ENCODE assay signal across 32 mouse cellular contexts in the genomic region with DNA sequence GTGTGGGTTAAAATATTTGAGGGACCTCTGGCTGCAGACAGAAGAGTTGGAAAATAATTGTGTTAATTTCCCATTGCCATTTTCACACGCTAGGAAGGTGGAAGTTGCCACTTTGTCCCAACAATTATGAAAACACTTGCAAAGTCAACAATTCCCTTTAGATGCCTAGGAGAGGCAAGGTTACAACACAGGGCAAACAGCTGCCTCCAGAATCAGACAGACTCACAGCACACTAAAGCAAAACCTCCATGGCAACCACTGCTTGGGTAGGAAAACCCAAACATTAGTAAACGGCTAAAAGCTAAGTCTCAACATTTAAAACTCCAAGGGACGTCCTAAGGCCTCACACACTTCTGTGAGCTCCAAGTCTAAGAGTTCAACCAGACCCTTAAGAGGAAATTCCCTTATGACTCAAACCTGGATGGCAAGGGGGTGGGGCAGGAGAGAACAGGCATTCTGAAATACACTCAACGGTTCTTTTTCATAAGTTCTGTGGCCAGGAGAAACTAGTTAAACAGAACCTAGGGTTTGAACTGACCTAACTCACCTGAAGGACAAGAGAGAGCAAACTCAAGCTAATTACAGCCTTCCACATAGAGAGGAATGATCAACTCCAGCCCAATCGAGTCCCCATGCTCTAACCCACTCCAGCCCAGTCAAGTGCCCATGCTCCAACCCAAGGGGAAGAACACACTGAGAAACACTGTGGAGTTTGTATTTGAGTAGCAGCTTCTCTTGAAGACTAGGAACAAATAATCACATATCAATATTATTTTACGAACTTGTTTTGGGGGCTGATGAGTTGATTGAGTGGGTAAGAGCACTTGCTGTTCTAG. TPM values are rescaled to one million over a fixed set of nuclear protein-coding genes. Genes with fewer than 3 reads are reported as not detected.
DNase-seq lines count a peak whose midpoint lies in the region; ATAC-seq and TF ChIP-seq lines count a peak whose summit lies in the region.
"Had no signal": no experiment of that assay in that cellular context is flagged by ENCODE, and none has a peak within 500 bp of the region (broad histone marks: within the 10 kb centered on the region; RNA-seq: fewer than 3 reads in every experiment).

No protein-coding gene starts in this region.

- no peaks in the 10 kb centered on the region for H3K9me3 ChIP-seq in lung, postnatal 0 days (ENCODE audit: low read length)
- H3K9me3 ChIP-seq in midbrain, embryonic 15.5 days, result no peaks in the 10 kb centered on the region
- no peaks in the 10 kb centered on the region for H3K9me3 ChIP-seq in hindbrain, postnatal 0 days (ENCODE audit: low read length)
- H3K9me3 ChIP-seq: hindbrain, embryonic 10.5 days; hindbrain, embryonic 15.5 days; intestine, embryonic 15.5 days; limb, embryonic 10.5 days; limb, embryonic 15.5 days; liver, embryonic 15.5 days; megakaryocyte, embryonic 14.5 days; midbrain, embryonic 12.5 days; stomach, embryonic 15.5 days had no signal

- no peak for ATAC-seq in CD4-positive, CD25-positive, alpha-beta regulatory T cell, adult 4 months
- peak; percentile 84 for ATAC-seq in lung, postnatal 0 days
- no peak for ATAC-seq in midbrain, embryonic 15.5 days (replicated peaks)
- ATAC-seq in hindbrain, postnatal 0 days, result no peak
- ATAC-seq: activated CD4-positive, CD25-positive, alpha-beta regulatory T cell, adult 4 months; forebrain, postnatal 0 days; intestine, embryonic 15.5 days had no signal

- H3K27me3 ChIP-seq in lung, postnatal 0 days (replicated peaks; ENCODE audit: insufficient read depth, low read length), result no peaks in the 10 kb centered on the region
- no peaks in the 10 kb centered on the region for H3K27me3 ChIP-seq in midbrain, embryonic 15.5 days (replicated peaks)
- H3K27me3 ChIP-seq in hindbrain, postnatal 0 days (ENCODE audit: insufficient read depth, low read length), result 0 out of 2 replicates have a peak, but pooled peaks cover 3% of the 10 kb centered on the region
- H3K27me3 ChIP-seq: intestine, embryonic 15.5 days; midbrain, embryonic 12.5 days; stomach, embryonic 15.5 days had no signal

- intact Hi-C loops in gastrocnemius, adult 2 months (cut with DNase I), result loop anchor here (2.0 kb wide), 2 partner anchors 51 to 255 kb away; no protein-coding TSS in a partner anchor

- no peak overlapping the region for H3K9ac ChIP-seq in lung, postnatal 0 days (replicated peaks; ENCODE audit: low read depth)
- no peak overlapping the region for H3K9ac ChIP-seq in midbrain, embryonic 15.5 days
- no peak overlapping the region for H3K9ac ChIP-seq in hindbrain, postnatal 0 days (replicated peaks; ENCODE audit: low read length)
- H3K9ac ChIP-seq: forebrain, postnatal 0 days; hindbrain, embryonic 15.5 days; intestine, embryonic 15.5 days; limb, embryonic 15.5 days; liver, embryonic 15.5 days; midbrain, embryonic 12.5 days; stomach, embryonic 15.5 days had no signal

- H3K4me3 ChIP-seq in lung, postnatal 0 days (ENCODE audit: low read depth, low read length), result no peak overlapping the region
- H3K4me3 ChIP-seq in gastrocnemius, adult 2 months, result no peak overlapping the region
- H3K4me3 ChIP-seq in midbrain, embryonic 15.5 days, result no peak overlapping the region
- H3K4me3 ChIP-seq in hindbrain, postnatal 0 days (ENCODE audit: low read length), result no peak overlapping the region
- H3K4me3 ChIP-seq: erythroblast, embryonic 14.5 days; hindbrain, embryonic 10.5 days; hindbrain, embryonic 15.5 days; intestine, embryonic 15.5 days; limb, embryonic 10.5 days; limb, embryonic 15.5 days; liver, embryonic 15.5 days; megakaryocyte, embryonic 14.5 days; midbrain, embryonic 12.5 days; stomach, embryonic 15.5 days had no signal

- TF ChIP-seq EP300 in lung, postnatal 0 days (IDR thresholded peaks at IDR 0.05), result 0 out of 2 replicates have a peak, but pooled peaks have one; percentile 47

- WGBS in lung, postnatal 0 days, result 41% methylated on average over 6 of the region's 6 CpGs
- 78% methylated on average over 6 of the region's 6 CpGs for WGBS in midbrain, embryonic 15.5 days
- WGBS in hindbrain, postnatal 0 days, result 78% methylated on average over 6 of the region's 6 CpGs

- H3K27ac ChIP-seq in lung, postnatal 0 days (ENCODE audit: low read length), result peak overlapping the region; percentile 2; the same call in 1 of the 2 replicates
- H3K27ac ChIP-seq in gastrocnemius, adult 2 months, result no peak overlapping the region
- H3K27ac ChIP-seq in midbrain, embryonic 15.5 days, result no peak overlapping the region
- no peak overlapping the region for H3K27ac ChIP-seq in hindbrain, postnatal 0 days
- H3K27ac ChIP-seq: hindbrain, embryonic 10.5 days; hindbrain, embryonic 15.5 days; intestine, embryonic 15.5 days; limb, embryonic 10.5 days; limb, embryonic 15.5 days; liver, embryonic 15.5 days; midbrain, embryonic 12.5 days; stomach, embryonic 15.5 days had no signal

- H3K4me2 ChIP-seq in lung, postnatal 0 days (replicated peaks; ENCODE audit: low read depth, low read length), result no peak overlapping the region
- no peak overlapping the region for H3K4me2 ChIP-seq in midbrain, embryonic 15.5 days
- no peak overlapping the region for H3K4me2 ChIP-seq in hindbrain, postnatal 0 days (ENCODE audit: low read depth, low read length)
- H3K4me2 ChIP-seq: hindbrain, embryonic 15.5 days; intestine, embryonic 15.5 days; limb, embryonic 15.5 days; liver, embryonic 15.5 days; midbrain, embryonic 12.5 days; stomach, embryonic 15.5 days had no signal

- peak; percentile 13 for DNase-seq in CD4-positive, CD25-positive, alpha-beta regulatory T cell, adult 2 months (ENCODE audit: low read depth, low spot score)
- DNase-seq in lung, adult 18-20 months, result peak; percentile 56 to 67
- peak; percentile 78 for DNase-seq in lung, postnatal 0 days (ENCODE audit: low spot score)
- DNase-seq in lung, postnatal 4 days, result peak; percentile 34 to 68
- no peak for DNase-seq in gastrocnemius, adult 2 months
- no peak for DNase-seq in hindbrain, postnatal 0 days (ENCODE audit: low spot score)
- DNase-seq: adrenal gland, adult 2 months; cerebellum, adult 2 months; cerebellum, postnatal 14 days; forebrain, postnatal 0 days; gastrocnemius, postnatal 10 days; heart, postnatal 14 days; kidney, adult 2 months; kidney, postnatal 4 days; layer of hippocampus, postnatal 36 days; thymus, postnatal 14 days had no signal

- H3K36me3 ChIP-seq in lung, postnatal 0 days (ENCODE audit: insufficient read depth, low read length), result no peaks in the 10 kb centered on the region
- H3K36me3 ChIP-seq in midbrain, embryonic 15.5 days (replicated peaks), result no peaks in the 10 kb centered on the region
- no peaks in the 10 kb centered on the region for H3K36me3 ChIP-seq in hindbrain, postnatal 0 days (ENCODE audit: insufficient read depth, low read length)
- H3K36me3 ChIP-seq: hindbrain, embryonic 10.5 days; hindbrain, embryonic 15.5 days; intestine, embryonic 15.5 days; limb, embryonic 10.5 days; limb, embryonic 15.5 days; liver, embryonic 15.5 days; midbrain, embryonic 12.5 days; stomach, embryonic 15.5 days had no signal

- TF ChIP-seq CTCF in lung, postnatal 0 days (IDR thresholded peaks at IDR 0.05), result no peak
- TF ChIP-seq CTCF in gastrocnemius, adult 2 months (IDR thresholded peaks at IDR 0.05), result no peak
- TF ChIP-seq CTCF in hindbrain, postnatal 0 days (IDR thresholded peaks at IDR 0.05; ENCODE audit: low read depth), result no peak

- H3K4me1 ChIP-seq in lung, postnatal 0 days (ENCODE audit: insufficient read depth, low read depth, low read length), result no peaks in the 10 kb centered on the region
- no peaks in the 10 kb centered on the region for H3K4me1 ChIP-seq in midbrain, embryonic 15.5 days
- H3K4me1 ChIP-seq in hindbrain, postnatal 0 days (ENCODE audit: insufficient read depth, low read length), result no peaks in the 10 kb centered on the region
- H3K4me1 ChIP-seq: hindbrain, embryonic 10.5 days; hindbrain, embryonic 15.5 days; intestine, embryonic 15.5 days; limb, embryonic 10.5 days; limb, embryonic 15.5 days; megakaryocyte, embryonic 14.5 days; midbrain, embryonic 12.5 days; stomach, embryonic 15.5 days had no signal

RNA-seq across cellular contexts. Expression of gene M1ap, which starts 22.8 kb away (rescaled TPM):
- polyA plus RNA-seq in CD4-positive, CD25-positive, alpha-beta regulatory T cell, adult 4 months (2017; shearing (Covaris generic)), result 1 to 10 TPM in 1 of 2 experiments, under 1 TPM in 1; 0.94 to 1.4 TPM
- polyA plus RNA-seq in lung, postnatal 0 days (2015; fragmentation: Nextera tagmentation; extraction: Ambion mirVana), result 1.8 and 2.5 TPM in 2 replicates
- total RNA-seq in gastrocnemius, adult 2 months (2021), result under 1 TPM in 1 of 2 experiments, not detected in 1; 0.45 TPM
- 0.22 TPM in 1 of 2 replicates, not detected in the other for polyA plus RNA-seq in midbrain, embryonic 15.5 days (2015; fragmentation: Nextera tagmentation; extraction: Ambion mirVana)
- total RNA-seq in hindbrain, postnatal 0 days (2014; rRNA removed), result 0.16 TPM in 1 of 2 replicates, not detected in the other
- 0.24 and 0.38 TPM in 2 replicates for polyA plus RNA-seq in hindbrain, postnatal 0 days (2015; fragmentation: Nextera tagmentation; extraction: Ambion mirVana)
- total RNA-seq: adrenal gland, adult 2 months; layer of hippocampus, postnatal 36 days; monocyte, adult 5-6 weeks had no signal
- polyA plus RNA-seq: adrenal gland, adult 2 months; neural tube, embryonic 14.5 days had no signal

RNA-seq across cellular contexts. Expression of gene Sema4f, which starts 29.9 kb away (rescaled TPM):
- 1 to 10 TPM; 2.3 to 3.1 TPM for polyA plus RNA-seq in CD4-positive, CD25-positive, alpha-beta regulatory T cell, adult 4 months (2017; shearing (Covaris generic))
- polyA plus RNA-seq in lung, postnatal 0 days (2015; fragmentation: Nextera tagmentation; extraction: Ambion mirVana), result 8.8 and 14.3 TPM in 2 replicates
- total RNA-seq in gastrocnemius, adult 2 months (2021), result under 1 TPM in 1 of 2 experiments, not detected in 1; 0.05 TPM
- polyA plus RNA-seq in midbrain, embryonic 15.5 days (2015; fragmentation: Nextera tagmentation; extraction: Ambion mirVana), result 20.3 and 21.7 TPM in 2 replicates
- 19.2 and 21.6 TPM in 2 replicates for total RNA-seq in hindbrain, postnatal 0 days (2014; rRNA removed)
- 18.1 and 19.4 TPM in 2 replicates for polyA plus RNA-seq in hindbrain, postnatal 0 days (2015; fragmentation: Nextera tagmentation; extraction: Ambion mirVana)
- total RNA-seq: monocyte, adult 5-6 weeks had no signal
- polyA plus RNA-seq: erythroblast, embryonic 14.5 days; heart, embryonic 14.5 days had no signal

Comparison
In these comparisons a context has a peak if more than half of its experiments do, and no peak if none do; other contexts are left out.
1. DNase-seq: peak in CD4-positive, CD25-positive, alpha-beta regulatory T cell, adult 2 months (single experiment), lung, adult 18-20 months (2 of 2), lung, postnatal 0 days (single experiment) and lung, postnatal 4 days (2 of 2); none in gastrocnemius, adult 2 months (single experiment) and hindbrain, postnatal 0 days (single experiment).